Mouse (Mus musculus) urinary bladder, postnatal 25 days (tissue): ENCODE data around the gene Treml1.
A peak's percentile ranks its signal among the peaks of the same experiment; 100 is the strongest.

Experiments
- DNase-seq: peaks from one replicate; pipeline ENCODE4 v3.0.0; 2022; ENCODE audit warnings: low spot score

Treml1 gene

DNA sequence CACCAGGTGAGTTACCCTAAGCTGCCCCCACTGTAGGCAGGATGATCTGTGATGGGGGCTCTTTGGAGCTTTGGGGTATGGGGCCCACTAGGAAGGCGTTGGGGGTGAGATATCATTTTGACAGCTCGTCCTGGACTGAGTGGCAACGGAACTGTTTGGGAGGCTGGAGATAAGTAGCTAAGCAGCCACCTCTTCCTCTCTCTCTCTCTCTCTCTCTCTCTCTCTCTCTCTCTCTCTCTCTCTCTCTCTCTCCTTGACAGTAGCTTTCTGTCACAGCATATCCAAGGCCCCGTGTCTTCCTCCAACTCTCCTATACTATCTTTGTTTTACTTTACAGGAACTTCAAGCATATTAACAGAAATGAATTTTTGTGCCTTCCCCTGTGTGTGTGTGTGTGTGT lies 746 bp downstream of the Treml1 start:
- DNase-seq: no peak

DNA sequence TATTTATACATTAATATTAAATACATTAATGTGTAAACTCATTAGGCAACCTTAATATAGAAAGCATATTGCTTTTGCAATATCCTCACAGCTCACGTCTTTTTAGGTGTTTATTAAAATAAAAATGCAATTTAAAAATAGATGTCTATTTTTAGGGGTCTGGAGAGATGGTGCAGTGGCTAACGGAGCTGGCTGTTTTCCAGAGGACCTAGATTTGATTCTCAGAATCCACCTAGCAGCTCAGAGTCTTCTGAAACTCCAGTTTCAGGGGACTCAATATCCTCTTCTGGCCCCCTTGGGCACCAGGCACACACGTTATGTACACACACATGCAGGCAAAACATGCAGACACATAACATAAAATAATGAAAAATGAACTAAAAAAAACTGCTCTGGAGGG lies 2.6 kb downstream of the Treml1 start:
- DNase-seq: no peak

DNA sequence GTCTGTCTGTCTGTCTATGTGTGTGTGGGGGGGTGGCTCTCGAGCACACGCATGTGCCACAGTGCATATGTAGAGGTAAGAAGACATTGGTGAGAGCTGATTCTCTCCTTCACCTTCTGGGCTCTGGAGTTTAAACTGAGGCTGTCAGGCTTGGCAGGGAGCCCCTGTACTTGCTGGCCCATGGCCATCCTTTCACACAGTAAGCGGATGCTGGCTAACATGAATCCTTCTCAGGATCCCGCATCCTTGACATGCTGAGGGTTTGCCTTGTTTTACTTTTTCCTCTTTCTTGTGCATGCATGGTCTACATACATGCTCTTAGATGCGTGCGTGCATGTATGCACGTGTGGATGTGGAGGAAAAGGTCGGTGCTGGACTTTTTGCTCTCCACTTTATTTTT lies 3.2 kb downstream of the Treml1 start:
- DNase-seq: no peak

DNA sequence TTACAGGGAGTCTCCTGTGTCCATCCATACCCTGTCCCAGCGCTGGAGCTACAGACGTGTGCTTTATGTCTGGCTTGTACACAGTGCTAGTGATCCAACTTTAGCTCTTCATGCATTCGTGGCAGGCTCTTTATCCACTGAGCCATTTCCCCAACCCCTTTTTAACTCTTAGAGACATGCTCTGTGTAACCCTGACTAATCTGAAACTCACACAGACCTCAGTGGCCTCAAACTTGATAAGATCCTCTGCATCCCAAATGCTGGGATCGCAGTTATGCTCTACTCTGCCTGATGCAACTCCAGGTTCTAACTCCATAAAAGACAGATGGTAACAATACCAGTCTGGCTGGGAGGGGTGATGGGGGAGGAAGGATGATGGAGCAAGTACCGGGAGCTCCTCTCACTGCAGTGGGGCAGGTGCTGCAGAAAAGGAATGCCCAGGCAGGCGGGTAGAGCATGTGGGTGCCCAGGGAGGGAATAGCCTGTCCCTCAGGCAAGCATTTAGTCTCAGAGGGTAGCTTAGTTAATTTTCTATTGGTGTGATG lies 3.8 kb downstream of the Treml1 start:
- no peak for DNase-seq

DNA sequence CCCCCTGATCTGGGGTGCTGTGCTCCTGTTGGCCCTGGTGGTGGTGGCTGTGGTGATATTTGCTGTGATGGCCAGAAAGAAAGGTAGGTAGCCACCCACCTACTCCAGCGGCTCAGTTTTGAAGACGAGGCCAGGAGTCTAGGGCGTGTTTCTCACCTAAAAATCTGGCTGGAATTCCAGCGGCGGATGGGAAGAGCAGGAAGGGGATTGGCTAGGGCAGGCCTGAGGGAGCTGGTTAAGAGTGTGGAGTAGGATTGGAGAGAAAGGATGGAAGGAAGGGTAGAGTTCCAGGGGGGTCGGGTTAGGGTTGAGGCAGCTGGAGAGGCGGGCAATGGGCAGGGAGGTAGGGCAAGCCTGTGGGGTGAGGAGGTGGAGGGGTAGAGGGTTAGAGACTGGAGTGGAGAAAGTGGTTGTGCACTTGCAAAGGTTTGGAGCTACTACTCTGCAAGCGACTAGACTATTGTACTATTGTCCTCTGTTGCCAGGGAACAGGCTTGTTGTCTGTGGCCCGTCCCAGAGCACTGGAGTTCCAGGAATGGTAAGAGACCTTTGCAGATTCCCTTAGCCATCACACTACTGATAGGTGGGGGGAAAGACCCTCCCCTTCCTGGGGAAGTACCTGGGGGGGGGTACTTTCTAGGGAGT lies 5.9 kb downstream of the Treml1 start:
- DNase-seq: no peak

DNA sequence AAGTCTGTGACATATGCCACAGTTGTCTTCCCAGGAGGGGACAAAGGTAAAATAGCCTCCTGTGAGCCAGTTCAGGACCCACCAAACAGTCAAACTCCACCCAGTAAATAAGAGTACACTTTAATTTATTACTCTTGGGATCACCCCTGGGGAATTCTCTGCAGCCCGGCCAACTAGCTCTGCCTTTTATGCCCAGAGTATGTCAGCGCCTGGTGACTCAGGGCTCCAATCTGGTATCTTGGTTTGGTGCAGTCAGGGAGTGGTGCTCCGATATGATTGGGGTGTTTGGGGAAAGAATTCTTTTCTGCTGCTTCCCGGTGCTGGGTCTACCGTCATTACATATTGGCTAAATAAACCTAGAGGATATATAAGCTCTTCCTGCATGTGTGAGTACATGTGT lies 7.1 kb downstream of the Treml1 start:
- DNase-seq: no peak

DNA sequence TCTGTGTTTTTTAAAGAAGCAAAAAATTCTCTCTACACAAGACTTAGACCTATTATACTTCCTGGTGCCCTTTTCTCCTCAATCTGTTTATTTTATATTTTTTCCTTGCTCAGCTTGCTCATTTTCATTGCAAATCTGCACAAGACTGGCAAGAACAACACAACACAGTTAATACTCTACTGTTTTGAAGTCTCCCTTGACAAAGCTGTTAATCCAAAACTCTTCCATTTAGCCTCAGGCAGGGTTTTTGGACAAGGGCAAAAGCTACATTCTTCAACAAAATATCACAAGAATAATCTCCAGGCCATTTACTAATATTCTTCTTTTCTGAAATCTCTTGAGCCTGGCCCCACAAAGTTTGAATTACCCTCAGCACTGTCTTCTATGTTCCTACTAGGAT lies 11.9 kb downstream of the Treml1 start:
- no peak for DNase-seq

DNA sequence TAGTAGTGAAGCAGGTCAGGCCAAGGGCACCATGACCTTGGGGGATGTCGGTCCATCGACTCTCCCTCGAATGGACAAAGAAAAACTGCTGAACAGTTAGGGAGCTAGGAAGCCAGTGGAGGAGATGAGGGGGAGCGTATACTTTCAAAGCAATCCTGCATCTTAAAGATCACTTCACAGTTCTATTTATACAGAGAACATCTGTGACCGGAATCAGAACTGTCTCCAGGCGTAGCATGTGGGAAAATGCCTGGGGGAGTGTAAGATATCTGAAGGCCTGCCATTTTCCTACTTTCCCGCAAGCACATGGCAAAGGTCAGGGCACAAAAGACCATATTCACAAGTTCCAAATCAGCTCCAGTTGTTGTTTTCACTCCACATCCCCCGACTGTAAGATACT lies 13.3 kb downstream of the Treml1 start:
- DNase-seq: no peak

DNA sequence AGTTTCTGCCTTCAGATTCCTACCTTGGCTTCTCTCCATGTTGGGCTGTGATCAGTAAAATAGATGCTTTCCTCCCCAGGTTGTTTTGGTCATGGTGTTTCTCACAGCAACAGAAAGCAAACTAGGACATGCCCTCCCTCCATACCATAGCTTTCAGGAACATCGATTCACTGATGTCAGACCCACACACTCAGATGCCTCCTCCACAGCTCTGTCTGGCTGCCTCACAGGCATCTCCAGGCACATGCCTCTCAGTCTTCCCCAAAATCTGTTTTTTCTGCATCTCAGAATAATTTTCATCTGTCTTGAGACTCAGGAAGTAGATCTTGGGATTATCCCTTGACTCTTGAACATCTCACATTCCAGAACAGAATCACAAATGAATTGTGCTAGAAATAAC lies 16.4 kb downstream of the Treml1 start:
- no peak for DNase-seq

DNA sequence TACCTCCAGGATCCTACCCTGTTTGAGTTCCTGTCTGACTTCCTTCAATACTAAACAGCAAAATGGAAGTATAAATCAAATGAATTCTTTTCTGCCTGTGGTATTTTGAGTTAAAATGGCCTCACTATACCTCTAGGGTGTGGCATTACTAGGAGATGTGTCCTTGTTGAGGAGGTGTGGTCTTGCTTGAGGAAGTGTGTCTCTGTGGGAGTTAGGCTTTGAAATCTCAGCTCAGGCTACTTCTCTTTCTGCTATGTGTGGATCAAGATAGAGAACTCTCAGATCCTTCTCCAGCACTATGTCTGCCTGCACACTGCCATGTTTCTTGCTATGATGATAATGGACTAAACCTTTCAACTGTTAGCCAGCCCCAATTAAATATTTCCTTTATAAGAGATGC lies 19.3 kb downstream of the Treml1 start:
- no peak for DNase-seq

DNA sequence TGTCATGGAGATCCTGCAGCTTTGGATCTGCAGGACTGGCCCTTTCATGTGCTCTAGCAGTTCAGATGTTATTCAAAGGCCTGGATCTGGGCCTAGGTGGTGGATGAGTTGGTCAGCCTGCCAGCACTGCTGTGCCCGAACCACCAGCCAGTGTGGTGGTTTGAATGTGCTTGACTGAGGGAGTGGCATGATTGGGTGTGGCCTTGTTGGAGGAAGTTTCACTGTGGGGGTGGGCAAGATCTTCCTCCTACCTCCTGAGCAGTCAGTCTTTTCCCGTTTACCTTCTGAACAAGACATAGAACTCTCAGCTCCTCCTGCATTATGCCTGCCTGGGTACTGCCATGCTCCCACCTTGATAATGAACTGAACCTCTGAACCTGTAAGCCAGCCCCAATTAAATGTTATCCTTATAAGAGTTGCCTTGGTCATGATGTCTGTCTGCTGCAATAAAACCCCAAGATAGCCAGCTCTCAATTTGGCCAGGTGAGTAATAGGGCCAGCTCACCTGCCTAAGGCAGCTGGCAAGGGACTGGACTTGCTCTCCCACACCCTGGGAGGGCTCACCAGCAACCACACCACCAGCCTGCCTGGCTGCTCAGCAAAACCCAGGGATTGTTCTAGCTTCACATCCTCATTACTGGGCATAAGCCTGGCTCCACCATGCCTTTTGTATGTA lies 26.2 kb downstream of the Treml1 start:
- DNase-seq: no peak

DNA sequence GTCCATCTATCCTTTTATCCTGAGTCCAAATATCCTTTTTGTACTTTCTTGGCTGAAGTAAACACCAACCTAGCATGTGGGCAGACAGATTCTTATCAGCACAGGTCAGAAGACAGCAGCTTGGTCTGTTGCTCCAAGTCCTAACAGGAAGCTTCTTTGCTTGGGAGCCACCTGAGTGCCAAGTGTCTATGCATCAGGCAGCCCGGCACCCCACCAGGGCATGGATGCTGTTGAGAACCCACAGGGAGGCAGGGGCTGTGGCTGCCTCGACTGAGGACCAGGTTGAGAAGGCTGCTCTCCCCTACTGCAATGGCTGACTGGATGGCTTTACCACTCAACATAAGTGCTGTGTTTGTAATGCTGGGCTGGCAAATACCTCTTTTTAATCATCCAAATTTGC lies 28.9 kb downstream of the Treml1 start:
- DNase-seq: no peak

DNA sequence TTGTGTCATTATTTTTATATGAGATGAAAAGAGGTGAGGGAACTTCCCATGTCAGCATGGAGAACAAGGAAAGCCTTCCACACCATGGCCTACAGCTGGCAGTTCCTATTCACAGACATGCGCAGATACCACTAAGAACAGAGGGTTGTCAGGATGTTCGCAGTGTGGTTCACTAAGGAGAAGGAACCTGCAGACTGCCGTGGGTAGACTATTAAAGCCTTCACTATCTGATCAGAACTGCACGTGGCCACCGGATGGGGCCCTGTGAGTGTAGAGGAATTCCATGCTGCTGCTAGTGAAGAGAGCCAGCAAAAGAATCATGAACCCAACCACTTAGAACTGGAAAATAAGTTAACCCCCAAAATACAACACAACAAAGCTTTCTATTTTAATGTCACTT lies 29.7 kb downstream of the Treml1 start:
- DNase-seq: no peak

DNA sequence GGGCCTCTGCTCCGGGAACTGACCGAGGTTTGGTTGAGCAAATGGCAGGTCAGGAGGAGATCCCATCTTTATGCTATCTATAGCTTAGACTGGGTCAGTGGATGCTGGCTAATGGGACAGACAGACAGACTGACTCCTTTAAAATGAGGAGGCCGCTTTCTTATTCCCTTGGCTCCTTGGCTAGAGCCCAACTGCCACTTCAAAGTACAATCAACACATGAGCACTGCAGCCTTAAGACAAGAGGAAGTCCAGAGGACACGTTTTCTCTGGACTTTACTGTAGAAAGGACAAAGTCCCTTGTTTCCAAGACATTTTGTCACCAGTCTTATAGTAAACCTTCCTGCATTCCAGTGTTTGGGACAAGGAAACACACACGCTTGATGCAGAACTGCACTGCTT lies 31.7 kb downstream of the Treml1 start:
- no peak for DNase-seq

DNA sequence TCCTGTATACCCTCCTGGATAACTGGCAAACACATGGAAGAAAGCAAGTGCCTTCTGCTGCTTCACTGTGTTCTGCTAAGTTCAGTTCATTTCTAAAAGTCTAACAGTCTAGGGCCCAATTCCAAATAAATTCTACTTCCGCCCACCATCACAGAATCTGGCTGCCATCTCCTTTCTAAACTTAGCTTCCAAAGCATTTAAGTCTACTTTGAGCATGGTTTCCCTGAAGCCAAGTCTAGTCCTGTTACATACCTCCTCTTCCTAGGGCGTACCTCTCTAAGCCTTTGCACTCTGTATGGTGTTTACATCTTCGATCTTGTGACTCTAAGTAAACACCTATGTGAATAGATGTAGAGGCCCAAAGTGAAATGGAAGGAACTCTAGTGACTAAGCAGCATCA lies 32.9 kb downstream of the Treml1 start:
- no peak for DNase-seq

DNA sequence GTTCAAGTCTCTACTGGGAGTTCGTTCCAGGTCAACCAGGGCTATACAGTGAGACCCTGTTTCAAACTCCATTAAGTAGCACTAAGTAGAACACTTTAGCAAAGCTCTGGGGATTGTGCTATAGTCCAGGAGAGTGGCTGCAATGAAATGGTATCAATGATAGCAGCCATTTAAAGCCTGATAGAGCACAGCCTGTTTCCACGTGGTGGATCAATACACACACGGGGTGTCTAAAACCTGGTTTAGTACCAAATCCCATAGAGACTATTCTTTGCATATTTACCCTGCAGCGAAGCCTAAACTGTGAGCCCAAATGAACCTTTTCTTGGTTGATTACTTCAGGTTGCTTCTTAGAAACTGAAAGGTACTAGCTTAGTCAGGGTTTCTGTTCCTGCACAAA lies 42.0 kb downstream of the Treml1 start:
- DNase-seq: no peak

DNA sequence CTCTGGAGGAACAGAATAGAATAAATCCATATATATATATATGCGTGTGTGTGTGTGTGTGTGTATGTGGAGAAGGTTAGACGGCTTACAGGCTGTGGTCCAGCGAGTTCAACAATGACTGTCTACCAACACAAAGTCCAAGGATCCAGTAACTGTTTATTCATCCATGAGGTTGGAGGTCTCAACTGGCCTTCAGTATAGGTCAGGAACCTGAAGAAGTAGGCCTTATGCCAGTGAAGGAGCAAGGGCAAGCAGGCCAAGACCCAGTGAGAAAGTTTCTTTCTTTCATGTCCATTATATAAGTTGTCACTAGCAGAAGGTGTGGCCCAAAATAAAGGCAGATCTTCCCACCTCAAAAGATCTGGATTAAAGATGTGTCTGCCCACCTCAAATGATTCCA lies 43.0 kb downstream of the Treml1 start:
- no peak for DNase-seq

DNA sequence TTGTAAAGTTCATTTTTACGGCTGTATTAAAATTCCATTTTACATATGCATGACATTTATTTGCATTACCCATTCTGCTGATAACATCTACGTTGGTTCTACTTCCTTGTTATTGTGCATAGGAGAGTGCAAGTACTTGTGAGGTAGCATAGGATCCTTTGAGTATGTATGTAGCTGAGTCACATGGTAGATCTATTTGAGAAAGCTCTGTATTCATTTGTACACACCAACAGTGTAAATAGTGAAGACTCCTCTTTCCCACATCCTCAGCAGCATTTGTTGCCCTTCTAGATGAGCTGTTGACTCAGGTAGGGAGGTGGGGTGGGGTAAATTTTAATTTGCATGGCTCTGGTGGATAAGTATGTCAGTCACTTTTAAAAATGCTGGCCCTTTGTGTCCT lies 44.1 kb downstream of the Treml1 start:
- DNase-seq: no peak

DNA sequence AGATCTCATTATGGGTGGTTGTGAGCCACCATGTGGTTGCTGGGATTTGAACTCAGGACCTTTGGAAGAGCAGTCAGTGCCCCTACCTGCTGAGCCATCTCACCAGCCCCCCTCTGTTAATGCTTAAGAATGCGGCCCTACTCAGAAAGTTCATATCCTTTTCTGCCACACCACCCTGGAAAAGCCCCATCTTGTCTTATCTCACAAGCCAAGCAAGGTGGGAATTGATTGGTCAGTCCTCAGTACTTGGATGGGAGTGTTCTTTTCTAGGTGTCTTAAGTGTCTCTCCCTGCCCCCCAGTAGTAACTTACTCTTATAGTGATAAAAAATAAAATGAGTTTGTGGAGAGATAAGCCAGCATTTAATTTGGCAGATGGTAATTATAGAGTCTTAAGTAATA lies 45.0 kb downstream of the Treml1 start:
- no peak for DNase-seq

DNA sequence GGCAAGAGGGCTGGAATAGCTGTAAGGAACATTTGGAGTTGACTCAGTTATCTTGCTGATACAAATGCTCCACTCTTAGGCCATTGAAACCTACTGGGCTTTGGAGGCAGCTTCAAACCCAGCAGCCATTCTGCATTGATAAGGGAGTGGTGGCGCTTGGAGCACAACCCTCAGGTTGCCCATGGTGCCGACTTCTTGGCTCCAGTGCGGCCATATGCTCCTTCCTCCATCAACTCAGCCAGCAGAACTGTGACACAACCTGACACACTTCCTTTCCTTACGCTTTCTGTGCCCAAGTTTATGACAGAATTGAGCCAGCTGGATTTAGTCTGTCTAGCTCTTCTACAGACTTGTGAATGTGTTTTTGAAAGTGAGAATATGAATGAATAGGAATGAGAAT lies 47.4 kb downstream of the Treml1 start:
- no peak for DNase-seq

DNA sequence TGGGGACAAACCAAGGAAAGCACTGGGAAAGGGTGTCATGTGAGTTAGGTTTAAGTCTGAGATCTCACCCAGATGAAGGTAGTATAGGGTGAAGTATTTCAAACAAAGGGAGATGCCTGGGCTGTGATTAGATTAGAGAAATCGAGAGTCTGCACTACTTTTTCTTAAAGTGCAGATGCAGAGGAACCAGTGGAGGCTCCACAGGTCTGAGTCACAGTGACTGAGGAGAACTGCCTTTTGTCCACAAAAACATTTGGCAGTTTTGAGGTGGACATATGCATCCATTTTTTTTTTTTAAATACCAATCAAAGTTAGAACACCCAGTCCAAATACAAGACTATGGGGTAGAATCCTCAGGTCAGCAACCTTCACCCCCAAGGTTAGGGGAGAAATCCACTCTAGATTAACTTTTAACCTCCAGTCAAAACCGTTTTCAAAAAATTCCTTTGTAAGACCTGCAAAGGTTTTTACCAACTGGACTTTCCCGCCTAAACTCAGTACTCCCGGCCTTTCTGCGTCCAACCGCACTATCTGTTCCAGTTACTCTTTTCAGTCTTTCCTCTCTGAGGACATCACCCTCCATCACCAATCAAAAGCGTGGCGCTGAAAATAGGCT lies 48.3 kb downstream of the Treml1 start:
- DNase-seq: no peak

DNA sequence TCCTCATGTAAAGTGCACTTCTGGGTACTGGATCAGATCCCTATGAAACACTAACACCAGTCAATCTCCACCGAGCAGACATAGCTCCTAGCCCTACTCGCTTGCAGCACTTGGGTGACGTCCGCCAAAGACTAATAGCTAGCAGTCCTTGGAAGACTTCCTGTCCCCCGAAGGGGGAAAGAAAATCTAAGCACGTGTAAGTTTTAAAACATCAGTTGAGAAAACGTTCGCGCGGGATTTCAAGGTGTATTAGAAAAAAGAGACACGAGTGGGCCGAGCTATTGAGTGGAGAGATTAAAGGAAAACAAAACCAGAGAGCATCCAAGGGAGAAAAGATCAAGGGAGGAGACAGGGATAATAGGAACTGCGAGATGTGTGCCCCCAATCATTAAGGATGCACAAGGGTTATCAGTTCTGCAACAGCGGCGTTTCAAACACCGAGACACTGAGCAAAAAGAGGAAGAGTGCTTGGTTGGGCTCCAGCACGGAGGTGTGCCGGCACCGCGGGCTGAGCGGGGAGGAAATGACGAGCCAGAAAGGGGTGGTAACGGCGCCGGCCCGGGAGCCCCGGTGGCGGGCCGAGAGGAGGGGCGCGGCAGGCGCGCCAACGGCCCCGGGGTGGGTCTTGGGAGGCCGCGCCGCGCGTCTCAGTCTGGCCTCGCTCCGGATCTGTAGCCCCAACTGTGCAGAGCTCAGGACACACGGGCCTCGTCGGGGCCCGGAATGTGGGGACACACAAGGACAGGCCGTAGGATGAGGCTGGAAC lies 49.0 kb downstream of the Treml1 start:
- peak; percentile 63 for DNase-seq
